Mouse (Mus musculus) right cerebral cortex, postnatal 36 days (tissue): Measurements from ENCODE around the gene Olfr411.

Experiments used
- DNase-seq, 2 experiments: peaks; one replicate each; pipeline ENCODE4 v3.0.0; 2022; ENCODE audit warnings: low spot score in 2 of 2, mixed read lengths in 1 of 2

Olfr411 gene

DNA sequence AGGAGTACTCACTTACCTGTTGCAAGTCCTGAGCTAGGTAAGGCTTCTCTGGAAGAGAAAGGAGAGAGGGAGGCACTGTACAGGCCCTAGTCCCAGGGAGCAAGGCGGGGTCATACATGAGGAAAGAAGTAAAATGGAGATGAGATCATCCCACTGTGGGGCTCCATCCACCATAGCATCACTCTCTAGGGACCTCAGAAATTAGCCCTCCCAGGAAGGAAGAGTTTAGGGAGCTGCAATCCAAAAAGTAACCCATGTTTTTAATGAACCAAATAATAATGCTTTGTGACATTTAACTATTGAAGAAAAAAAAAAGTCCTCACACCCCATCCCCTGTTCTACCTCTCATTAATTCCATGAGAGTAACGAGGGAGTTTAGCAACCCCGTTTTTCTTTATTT is at the start of gene Olfr411:
Gene Olfr411, minus strand, starts transcription at position 101 of the 400 bp plus-strand sequence.
- no peak for DNase-seq

DNA sequence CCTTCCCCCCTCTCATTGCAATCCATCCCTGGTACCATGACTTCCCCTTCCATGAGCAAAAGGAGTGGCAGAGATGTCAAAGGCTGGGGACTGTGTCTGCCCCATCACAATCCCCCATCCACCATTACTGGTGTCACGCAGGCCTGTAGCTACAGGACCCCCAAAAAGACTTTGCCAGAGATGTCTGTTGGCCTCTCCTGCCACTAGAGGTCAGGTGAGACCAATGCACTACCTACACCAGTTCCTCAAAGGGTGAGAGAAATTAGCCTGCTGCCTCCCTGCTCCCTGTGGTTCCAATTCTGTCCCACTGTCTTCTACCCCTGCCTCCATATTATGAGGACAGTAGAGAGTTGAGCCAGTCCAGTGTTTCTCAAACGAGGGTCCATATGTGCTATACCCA is 49.7 kb upstream of the Olfr411 start:
- DNase-seq, result no peak

DNA sequence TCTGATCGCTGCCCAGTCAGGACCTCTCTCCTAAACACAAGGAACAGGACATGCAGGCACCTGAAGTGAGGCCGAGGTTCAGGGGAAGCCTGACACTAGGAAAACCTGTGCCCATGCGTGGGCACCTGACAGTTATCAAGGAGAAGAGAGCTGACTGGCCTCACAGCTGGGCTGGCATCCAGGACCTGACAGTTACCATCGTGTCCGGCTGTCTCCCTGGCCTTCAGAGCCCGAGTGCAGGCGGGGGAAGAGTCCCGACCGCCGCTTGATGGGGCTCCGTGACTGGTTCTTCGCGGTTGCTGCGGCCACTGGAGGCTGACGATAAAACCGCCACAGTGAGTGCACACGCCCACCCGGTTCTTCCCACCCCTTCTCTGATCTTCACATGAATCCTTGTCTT is 43.1 kb upstream of the Olfr411 start:
- DNase-seq, result no peak

DNA sequence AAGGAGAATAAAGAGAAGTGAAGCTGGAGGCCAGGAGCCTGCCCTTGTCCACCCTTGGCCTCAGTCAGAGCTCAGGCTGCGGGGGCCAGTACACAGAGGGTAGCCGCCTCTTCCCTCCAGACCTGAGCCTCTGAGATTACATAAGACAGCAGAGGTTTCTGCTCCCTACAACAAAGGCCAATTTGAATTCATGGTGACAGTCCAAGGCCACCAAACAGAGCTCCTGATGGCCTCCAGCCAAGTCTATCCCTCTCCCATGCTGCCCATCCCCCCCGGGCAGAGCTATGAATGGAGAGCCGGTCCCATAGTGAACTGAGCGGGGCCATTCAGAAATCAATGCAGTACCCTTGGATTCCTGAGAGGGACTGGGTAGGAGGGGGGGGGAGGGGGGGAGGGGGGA is 41.0 kb upstream of the Olfr411 start:
- DNase-seq, result no peak

DNA sequence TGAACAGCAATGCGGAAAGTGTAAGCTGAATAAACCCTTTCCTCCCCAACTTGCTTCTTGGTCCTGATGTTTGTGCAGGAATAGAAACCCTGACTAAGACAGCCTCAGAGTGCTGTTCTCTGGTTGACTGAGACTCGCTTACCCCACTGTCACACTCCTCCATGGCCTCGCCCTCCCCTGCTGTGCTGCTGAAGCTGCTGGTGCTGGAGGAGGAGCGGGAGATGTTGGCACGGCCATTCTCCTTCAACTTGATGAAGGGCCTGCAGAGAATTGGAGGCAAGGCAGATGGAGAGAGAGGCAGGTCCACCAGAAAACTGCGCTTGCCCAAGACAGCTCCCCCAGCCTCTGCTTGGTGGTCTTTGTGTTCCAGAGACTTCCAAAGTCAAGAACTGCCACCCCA is 40.5 kb upstream of the Olfr411 start:
- DNase-seq, result no peak

DNA sequence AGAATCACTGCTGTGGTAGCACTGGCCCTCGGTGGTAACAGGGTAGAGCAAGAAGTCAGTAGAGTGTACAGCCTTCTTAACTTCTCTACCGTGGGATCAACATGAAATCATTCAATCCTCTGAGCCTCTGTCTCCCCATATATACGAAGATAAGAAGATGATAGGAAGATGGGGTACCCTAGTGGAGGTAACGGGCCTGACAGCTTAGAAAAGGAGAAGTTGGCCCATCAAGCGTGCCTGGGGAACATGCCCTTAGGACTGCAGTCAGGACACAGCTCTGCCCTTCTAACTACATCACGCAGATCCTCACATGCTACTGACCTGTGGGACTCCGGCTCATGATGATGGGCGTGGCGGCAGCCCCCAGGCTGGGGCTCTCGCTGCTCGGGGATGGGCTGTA is 39.4 kb upstream of the Olfr411 start:
- no peak for DNase-seq

DNA sequence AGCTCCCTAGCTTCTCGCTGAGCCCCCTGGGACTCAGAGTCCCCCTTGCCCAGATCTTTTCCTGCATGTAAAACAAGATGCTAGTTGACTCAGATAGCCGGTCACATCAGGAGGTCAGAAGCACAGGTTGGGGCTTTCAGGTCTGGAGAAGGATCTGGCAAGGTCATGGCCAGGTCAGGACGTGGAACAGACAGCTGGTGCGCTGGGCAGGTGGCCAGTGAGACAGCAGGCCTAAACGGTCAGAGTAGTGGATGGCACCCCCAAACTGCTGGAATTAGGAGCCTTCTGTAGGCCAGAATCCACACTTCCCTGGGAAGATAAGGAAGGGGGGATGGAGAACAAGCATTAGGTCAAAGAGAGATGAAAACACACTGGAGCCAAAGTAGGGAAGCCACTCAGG is 34.8 kb upstream of the Olfr411 start:
- no peak for DNase-seq

DNA sequence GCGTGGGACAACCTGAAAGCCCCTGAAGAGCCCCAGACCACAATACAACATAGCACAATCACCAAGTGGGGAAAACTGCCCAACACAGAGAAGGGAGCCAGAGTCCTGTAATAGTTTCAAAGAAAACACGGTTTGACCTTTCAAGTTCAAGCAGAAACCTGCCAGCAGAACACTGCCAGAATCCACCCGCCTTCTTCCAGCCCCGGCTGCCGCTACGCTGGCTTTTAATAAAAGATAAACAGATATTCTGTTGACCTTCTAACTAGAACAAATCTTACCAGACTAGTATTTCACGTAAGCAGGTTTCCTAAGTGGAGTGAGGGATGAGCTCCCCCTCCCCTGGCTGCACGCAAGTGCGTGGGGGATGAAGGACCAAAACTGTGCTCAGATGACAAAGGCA is 33.2 kb upstream of the Olfr411 start:
- DNase-seq, result no peak

DNA sequence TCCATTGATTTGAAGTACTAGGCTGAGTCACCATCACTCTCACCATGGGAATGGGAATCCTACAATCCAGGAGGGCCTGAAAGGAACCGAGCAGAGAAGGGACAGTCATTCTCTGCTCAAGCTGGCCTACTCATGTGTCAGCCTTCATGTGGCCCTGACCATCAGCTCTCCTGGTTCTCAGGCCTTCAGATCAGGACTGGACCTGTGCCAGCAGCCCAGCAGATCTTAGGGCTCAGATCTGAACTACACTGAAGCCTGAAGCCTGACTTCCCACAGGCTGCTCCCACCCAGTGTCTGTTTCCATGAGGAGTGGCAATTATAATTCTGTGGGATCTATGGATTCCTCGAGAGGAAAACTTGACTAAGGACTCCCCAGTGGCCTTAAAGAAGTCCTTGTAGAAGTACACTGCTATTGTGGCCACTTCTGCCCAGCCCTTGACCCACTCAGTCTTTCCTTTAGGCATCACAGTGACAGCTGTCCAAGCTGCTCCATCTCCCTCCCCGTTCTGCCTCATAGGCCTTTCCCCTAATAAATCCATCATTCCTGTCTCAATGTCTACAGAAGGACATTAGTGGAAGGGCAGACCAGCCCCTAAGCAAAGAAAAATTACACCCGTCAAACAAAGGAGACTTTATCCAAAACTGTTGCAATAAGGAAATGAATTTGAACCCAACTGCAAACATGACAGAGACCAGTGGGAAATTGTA is 26.9 kb upstream of the Olfr411 start:
- DNase-seq, result no peak

DNA sequence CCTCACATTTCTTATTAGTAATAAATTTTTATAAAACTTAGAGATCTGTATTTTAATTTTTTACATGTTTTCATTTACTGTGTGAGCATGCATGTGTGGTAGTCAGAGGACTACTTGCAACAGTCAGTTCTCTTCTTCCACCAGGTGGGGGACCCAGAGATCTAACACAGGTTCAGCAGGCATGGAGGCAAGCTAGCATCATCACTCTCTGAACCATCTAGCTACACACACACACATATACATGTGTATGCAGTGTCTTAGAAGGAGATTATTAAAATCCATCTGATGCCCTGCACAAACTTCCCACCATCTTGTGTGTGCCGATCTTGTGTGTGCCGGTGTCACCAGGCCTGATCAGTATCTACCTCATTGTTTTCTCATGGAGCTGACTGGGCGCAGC is 24.4 kb upstream of the Olfr411 start:
- peak; percentile 42 to 66 for DNase-seq

DNA sequence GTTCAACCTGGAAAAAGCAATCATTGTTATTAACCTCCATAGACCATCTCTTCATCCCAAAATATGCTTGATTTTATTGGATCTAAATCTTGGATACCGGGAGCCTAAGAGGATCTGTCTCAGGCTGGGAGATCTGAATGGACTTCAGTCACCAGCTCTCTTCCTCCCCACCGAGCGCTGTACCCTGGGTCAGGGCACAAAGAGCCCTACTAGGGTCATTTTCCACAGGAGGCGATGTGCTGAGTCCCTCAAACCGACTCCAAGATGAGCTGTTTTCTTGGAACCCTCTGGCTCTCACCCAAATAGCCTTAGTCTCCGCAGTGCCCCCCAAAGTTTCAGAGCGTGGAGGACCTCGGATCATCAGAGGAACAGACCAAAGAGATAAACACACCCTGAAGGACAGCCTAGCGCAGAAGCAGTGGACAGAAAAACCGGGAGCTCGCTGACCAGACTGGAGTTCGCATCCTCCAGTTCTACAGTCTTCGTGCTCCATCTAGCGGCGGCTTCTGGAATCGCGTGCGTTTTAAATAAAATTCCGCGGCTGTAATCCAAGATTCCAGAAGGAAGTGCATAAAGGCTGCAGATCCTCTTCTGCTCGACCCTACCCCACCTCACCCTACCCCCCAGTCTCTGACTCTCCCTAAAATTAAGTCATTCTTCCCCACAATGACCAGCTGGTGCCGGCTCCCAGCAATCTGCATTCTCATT is 19.1 kb upstream of the Olfr411 start:
- peak; percentile 54 to 59 for DNase-seq

DNA sequence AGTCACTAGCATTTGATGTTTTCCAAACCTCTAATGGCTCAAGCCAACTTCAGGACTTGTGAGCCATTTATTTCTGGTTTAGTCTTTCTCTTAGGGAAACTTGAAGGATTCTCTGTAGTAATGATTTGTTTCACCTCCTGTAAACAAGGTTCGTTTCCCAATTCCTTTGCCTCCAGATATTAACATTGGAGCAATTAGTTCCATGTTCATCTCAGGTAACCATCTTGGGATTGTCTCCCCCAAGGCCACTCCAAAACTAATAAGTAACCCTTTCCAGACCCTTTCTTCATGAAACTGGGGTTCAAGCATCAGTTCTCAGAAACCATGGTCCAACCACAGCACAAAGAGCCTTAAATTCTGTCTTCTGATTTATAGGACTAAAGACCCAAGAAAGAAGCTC is 9.3 kb upstream of the Olfr411 start, which contains the start of gene Olfr412:
Gene Olfr412, plus strand, starts transcription at position 301 of the 400 bp plus-strand sequence.
- DNase-seq, result no peak

DNA sequence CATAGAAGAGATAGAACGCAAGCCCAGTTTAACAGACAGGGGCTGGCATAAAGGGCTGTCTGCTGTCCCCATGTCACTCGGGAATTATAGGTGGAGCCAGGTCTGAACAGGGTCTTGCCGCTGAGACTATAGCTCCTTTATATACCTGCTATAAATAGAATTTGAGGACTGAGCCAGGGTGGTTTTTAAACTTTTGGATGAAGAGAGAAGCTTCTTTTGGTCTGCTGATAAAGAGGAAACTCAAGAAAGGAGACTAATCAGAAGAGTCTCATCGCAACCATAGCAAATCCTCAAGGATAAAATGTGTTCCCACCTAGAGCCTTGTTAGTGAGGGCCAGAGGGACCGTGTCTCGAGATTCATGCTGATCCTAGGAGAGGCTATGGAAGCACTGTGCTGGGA is 14.5 kb downstream of the Olfr411 start, which contains the start of gene Olfr410:
Gene Olfr410, minus strand, starts transcription at position 101 of the 400 bp plus-strand sequence.
- DNase-seq, result no peak

DNA sequence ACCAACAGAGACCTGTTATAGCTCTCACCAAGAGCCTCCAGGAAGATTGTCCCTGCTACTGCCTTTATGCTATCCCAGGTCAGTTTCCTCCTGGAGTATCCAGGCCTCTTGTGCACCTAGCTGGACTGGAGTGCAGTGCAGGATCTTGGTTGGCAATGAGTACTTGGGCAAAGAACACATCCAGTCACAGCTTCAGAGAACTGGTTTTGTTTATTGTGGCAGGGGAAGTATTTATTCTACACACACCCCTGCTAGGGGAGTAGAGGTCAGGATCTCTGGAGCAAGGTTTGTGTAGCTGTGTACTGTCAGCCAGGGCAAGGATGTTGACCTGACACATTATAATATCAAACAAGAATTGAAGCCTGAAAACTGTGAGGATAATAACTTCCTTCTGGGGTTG is 23.7 kb downstream of the Olfr411 start:
- DNase-seq, result no peak

DNA sequence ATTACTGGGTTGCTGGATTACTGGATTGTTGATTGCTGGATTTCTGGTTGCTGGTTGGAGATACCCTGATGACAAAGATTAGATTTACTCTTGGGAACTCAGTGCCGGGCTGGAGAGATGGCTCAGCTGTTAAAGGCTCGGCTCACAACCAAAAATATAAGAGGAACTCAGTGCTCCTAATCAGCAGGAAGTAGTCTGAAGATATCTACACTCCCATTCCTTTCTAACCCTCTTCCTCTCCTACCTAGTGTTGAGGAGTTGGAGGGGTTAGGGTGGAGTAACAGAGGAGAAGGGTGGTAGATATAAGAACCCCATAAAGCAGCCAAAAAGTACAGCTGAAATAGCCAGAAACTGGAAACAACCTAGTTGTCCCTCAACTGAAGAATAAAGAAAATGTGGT is 26.4 kb downstream of the Olfr411 start:
- no peak for DNase-seq
